Mouse (Mus musculus) heart, embryonic 16.5 days (tissue): Measurements from ENCODE around the gene Bax. TPM values are rescaled to one million over a fixed set of nuclear protein-coding genes. Genes with fewer than 3 reads are reported as not detected.
"Not testable (repeated sequence)": the region's sequence is repeated elsewhere in the genome, so short reads cannot be mapped to it uniquely, and the experiment has no call there.

Experiments used
- ATAC-seq: fragments of 200-750 bp; cut with Nextera tagmentation; replicated peaks from 2 replicates; pipeline ENCODE4 v1.8.0; 2017; ENCODE audit warnings: moderate number of reproducible peaks; ENCODE audit not compliant: insufficient read depth, low FRiP score; ENCODE audit errors: extremely low read depth
- H3K27ac ChIP-seq: fragments of 300-500 bp; sonication (generic); 2 replicates; pipeline ENCODE4 v1.5.1; 2014; ENCODE audit warnings: mild to moderate bottlenecking, low read length, control low read depth, moderate library complexity
- H3K27me3 ChIP-seq: fragments of 300-500 bp; sonication (generic); 2 replicates; pipeline ENCODE4 v1.6.1; 2014; ENCODE audit warnings: low read length, mixed read lengths; ENCODE audit not compliant: control insufficient read depth, insufficient read depth
- H3K36me3 ChIP-seq: fragments of 300-500 bp; sonication (generic); 2 replicates; pipeline ENCODE4 v1.6.1; 2014; ENCODE audit not compliant: control insufficient read depth, insufficient read depth
- H3K4me1 ChIP-seq: fragments of 300-500 bp; sonication (generic); 2 replicates; pipeline ENCODE4 v1.6.1; 2014; ENCODE audit warnings: low read length, mixed read lengths; ENCODE audit not compliant: control insufficient read depth, insufficient read depth
- H3K4me2 ChIP-seq: fragments of 300-500 bp; sonication (generic); 2 replicates; pipeline ENCODE4 v1.6.1; 2014; ENCODE audit warnings: low read depth, mild to moderate bottlenecking, control low read depth, low read length
- H3K4me3 ChIP-seq: fragments of 300-500 bp; sonication (generic); 2 replicates; pipeline ENCODE4 v1.5.1; 2014; ENCODE audit warnings: mild to moderate bottlenecking, control low read depth, low read length
- H3K9ac ChIP-seq: fragments of 300-500 bp; sonication (generic); 2 replicates; pipeline ENCODE4 v1.6.1; 2014; ENCODE audit warnings: low read length, control low read depth
- H3K9me3 ChIP-seq: fragments of 300-500 bp; sonication (generic); replicated peaks from 2 replicates; pipeline ENCODE4 v1.6.1; 2016; ENCODE audit warnings: low read length; ENCODE audit not compliant: control insufficient read depth
- whole genome bisulfite sequencing: fragments of 180-500 bp; shearing (Covaris S2); extraction: QIAGEN DNeasy Blood & Tissue Kit; methylation state at CpG from one replicate; pipeline ENCODE4 v1.1.7; 2014; 5-methylcytosine and 5-hydroxymethylcytosine counted together
- polyA plus RNA-seq: library from polyadenylated mRNA; unstranded; fragments of >200 nt; fragmentation: Nextera tagmentation; extraction: Ambion mirVana; gene quantifications from 2 replicates; pipeline ENCODE4 v1.2.1, GENCODE M21; 2015

Bax gene
- polyA plus RNA-seq, 1 experiment from 2014 or later = 104 TPM

GRCm38 (mm10) chr7:45475291-45475969 is 8.7 kb upstream of the Bax start:
- Histone ChIP-seq H3K4me2 (peak overlapping the region; percentile 57), H3K4me1 (no peaks in the 10 kb centered on the region; the same call in 1 of the 2 replicates), H3K27me3 (no peaks in the 10 kb centered on the region), H3K4me3 (peak overlapping the region; percentile 34), H3K9ac (peak overlapping the region; percentile 57), H3K27ac (no peak overlapping the region), H3K9me3 (no peaks in the 10 kb centered on the region), H3K36me3 (no peaks in the 10 kb centered on the region)
- no peak; the same call in 1 of the 2 replicates for ATAC-seq
- 56% methylated on average over 16 of the region's 16 CpGs for WGBS

GRCm38 (mm10) chr7:45470869-45471268 is 4.2 kb upstream of the Bax start:
- 4% methylated on average over 3 of the region's 3 CpGs for WGBS
- Histone ChIP-seq H3K9me3 (no peaks in the 10 kb centered on the region), H3K27me3 (no peaks in the 10 kb centered on the region), H3K9ac (no peak overlapping the region), H3K4me3 (no peak overlapping the region), H3K36me3 (no peaks in the 10 kb centered on the region), H3K4me1 (peaks cover 6% of the 10 kb centered on the region), H3K4me2 (no peak overlapping the region), H3K27ac (no peak overlapping the region)
- no peak for ATAC-seq

DNA sequence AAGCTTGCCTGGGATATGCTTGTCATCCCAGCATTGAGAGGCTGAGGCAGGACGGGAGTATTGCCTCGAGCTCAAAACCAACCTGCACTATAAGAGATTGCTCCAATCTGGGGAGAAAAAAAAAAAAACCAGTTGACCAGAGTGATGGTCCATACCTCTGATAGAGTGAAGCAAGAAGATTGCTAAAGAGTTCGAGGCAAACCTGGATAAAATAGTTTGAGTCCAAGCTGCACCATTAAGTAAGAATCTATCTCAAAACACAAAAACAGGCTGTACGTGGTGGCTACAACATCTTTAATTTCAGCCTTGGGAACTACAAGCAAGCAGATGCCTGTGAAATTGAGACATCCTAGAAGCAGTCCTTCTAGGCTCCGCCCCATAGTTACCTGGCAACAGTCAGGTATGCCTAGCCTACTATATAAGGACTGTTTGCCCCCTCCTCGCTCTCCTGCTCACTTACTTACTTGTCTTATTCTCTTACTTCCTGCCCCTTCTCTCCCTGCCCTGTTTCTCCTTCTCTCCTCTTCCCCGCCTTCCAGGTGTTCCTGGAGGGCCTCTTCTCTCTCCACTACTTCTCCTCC is 482 bp upstream of the Bax start:
- Histone ChIP-seq H3K4me3 (peak overlapping the region; percentile 86), H3K27ac (no peak overlapping the region), H3K9ac (peak overlapping the region; percentile 81), H3K4me2 (peak overlapping the region; percentile 71), H3K27me3 (no peaks in the 10 kb centered on the region), H3K4me1 (peaks cover 11% of the 10 kb centered on the region), H3K36me3 (peaks cover 18% of the 10 kb centered on the region; the same call in 1 of the 2 replicates), H3K9me3 (no peaks in the 10 kb centered on the region)
- WGBS = 34% methylated on average over 7 of the region's 7 CpGs
- peak; percentile 7 for ATAC-seq

DNA sequence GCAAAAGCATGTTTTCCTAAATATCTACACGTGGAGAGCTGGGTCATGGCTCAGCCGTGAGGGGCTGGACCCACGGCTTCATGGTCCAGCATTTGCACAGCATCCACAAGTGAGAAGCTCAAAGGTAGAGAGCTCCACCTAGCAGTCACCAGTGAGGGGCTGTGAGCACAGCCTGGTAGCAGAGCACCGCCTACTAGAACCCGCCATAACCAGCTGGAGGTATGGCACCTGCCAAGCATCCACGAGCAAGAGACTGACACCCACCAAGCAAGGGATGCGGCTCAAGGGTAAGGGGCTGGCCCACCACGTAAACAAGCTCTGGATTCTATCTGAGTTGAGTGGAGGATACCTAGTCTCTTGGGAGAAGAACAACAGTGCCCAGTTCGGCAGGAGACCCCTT is 1.1 kb downstream of the Bax start:
- Histone ChIP-seq H3K36me3 (peaks cover 20% of the 10 kb centered on the region), H3K9me3 (no peaks in the 10 kb centered on the region), H3K4me3 (peak overlapping the region; percentile 86), H3K4me1 (peaks cover 18% of the 10 kb centered on the region), H3K9ac (peak overlapping the region; percentile 81), H3K27ac (no peak overlapping the region), H3K27me3 (no peaks in the 10 kb centered on the region), H3K4me2 (peak overlapping the region; percentile 71)
- WGBS = 73% methylated on average over 9 of the region's 9 CpGs
- no peak for ATAC-seq

- Histone ChIP-seq H3K4me2 (no peak overlapping the region), H3K27me3 (no peaks in the 10 kb centered on the region), H3K4me1 (peaks cover 22% of the 10 kb centered on the region), H3K4me3 (no peak overlapping the region), H3K9me3 (no peaks in the 10 kb centered on the region), H3K27ac (no peak overlapping the region), H3K36me3 (peaks cover 20% of the 10 kb centered on the region), H3K9ac (no peak overlapping the region)
- WGBS = 93% methylated on average over 12 of the region's 12 CpGs
- no peak for ATAC-seq
These were observed 1.6 kb downstream of the Bax start for GRCm38 (mm10) chr7:45465112-45465511.

GRCm38 (mm10) chr7:45463987-45464778 is 2.5 kb downstream of the Bax start:
- no peak overlapping the region for H3K4me3 ChIP-seq
- no peak overlapping the region for H3K9ac ChIP-seq
- peaks cover 24% of the 10 kb centered on the region for H3K4me1 ChIP-seq
- no peak overlapping the region for H3K27ac ChIP-seq
- H3K9me3 ChIP-seq = no peaks in the 10 kb centered on the region
- H3K27me3 ChIP-seq = no peaks in the 10 kb centered on the region
- no peak overlapping the region for H3K4me2 ChIP-seq
- WGBS = 90% methylated on average over 7 of the region's 7 CpGs
- H3K36me3 ChIP-seq = peaks cover 20% of the 10 kb centered on the region
- ATAC-seq = no peak

GRCm38 (mm10) chr7:45462868-45463267 is 3.8 kb downstream of the Bax start:
- ATAC-seq, H3K4me2 ChIP-seq, H3K4me3 ChIP-seq, H3K27me3 ChIP-seq, H3K27ac ChIP-seq, H3K9me3 ChIP-seq, H3K9ac ChIP-seq: not testable (repeated sequence)
- H3K36me3 ChIP-seq = peaks cover 24% of the 10 kb centered on the region
- H3K4me1 ChIP-seq = peaks cover 29% of the 10 kb centered on the region
- WGBS = 76% methylated on average over 4 of the region's 4 CpGs

GRCm38 (mm10) chr7:45462325-45462724 is 4.4 kb downstream of the Bax start:
- Histone ChIP-seq H3K4me1 (peaks cover 33% of the 10 kb centered on the region), H3K4me3 (no peak overlapping the region), H3K9me3 (no peaks in the 10 kb centered on the region), H3K27me3 (no peaks in the 10 kb centered on the region), H3K9ac (no peak overlapping the region), H3K27ac (no peak overlapping the region), H3K36me3 (peaks cover 28% of the 10 kb centered on the region), H3K4me2 (no peak overlapping the region)
- ATAC-seq = no peak
- 88% methylated on average over 4 of the region's 4 CpGs for WGBS

DNA sequence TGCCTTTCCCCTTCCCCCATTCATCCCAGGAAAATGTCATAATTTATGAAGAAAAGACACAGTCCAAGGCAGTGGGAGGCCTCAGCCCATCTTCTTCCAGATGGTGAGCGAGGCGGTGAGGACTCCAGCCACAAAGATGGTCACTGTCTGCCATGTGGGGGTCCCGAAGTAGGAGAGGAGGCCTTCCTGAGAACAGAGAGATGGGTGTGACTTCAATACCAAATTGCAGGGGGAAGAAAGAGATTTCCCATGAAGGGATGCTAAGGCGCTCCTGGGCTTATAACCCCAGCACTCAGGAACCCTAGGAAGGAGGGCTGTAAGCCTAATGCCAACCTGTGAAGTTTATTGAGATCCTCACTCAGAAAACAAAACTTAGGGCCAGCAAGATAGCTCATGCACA is 4.9 kb downstream of the Bax start:
- 93% methylated on average over 4 of the region's 4 CpGs for WGBS

More for the DNA sequence above, 4.9 kb downstream of the Bax start:
- H3K4me2 ChIP-seq = no peak overlapping the region
- H3K9ac ChIP-seq = no peak overlapping the region
- H3K9me3 ChIP-seq = no peaks in the 10 kb centered on the region
- H3K27me3 ChIP-seq = no peaks in the 10 kb centered on the region
- peaks cover 35% of the 10 kb centered on the region for H3K4me1 ChIP-seq
- H3K36me3 ChIP-seq = peaks cover 31% of the 10 kb centered on the region
- no peak overlapping the region; the same call in 1 of the 2 replicates for H3K27ac ChIP-seq
- ATAC-seq = no peak
- no peak overlapping the region for H3K4me3 ChIP-seq
